Mouse (Mus musculus): Measurements from ENCODE around the gene Med1. TPM values are rescaled to one million over a fixed set of nuclear protein-coding genes. Genes with fewer than 3 reads are reported as not detected.

Gene Med1
- total RNA-seq, 2 experiments from 2014 or later: 46.9 to 52.8 TPM

DNA sequence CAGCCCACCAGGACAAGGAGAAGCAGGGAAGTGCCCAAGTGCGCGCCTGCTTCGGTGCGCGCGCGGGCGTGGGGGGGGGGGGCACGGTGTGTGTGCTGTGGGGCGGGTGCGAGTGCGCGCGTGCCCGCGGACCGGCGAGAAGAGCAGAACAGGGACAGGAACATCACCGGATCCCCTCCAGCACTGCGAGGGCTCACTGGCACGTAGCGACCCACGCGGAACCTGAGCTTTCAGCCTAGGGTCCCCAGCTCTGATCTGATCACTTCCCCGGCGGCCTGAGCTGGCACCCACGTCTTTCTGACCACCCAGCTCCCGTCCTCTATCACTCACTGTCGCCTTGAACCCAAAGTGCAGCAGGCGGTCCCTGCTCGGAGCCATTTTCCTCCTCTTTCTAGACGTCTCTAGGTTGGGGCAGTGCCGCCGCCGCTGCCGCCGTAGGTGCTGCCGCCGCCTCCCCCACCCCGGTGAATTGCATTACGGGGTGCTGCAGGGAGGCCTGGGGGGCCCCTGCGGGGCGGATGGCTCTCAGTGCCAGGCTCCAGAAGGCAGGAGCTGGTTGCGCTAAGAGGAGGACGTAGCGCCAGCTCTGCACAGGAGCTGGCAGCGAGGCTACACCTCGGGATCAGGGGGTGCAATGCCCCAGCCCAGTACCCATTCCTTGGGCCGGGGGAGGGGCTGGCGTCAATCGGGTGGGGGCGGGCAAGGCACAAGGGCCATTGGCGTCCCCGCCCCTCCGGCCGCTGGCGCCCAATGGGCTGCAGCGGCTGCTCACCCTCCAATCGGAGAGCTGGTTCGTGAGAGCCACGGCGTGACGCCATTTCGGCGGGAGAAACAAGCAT lies 43.1 kb downstream of the Med1 start, which contains the start of gene Fbxl20:
Fbxl20 (minus strand) TSS at position 618 of the 839 bp plus-strand sequence.
- intact Hi-C loops (cut with DNase I): no loop called here

DNA sequence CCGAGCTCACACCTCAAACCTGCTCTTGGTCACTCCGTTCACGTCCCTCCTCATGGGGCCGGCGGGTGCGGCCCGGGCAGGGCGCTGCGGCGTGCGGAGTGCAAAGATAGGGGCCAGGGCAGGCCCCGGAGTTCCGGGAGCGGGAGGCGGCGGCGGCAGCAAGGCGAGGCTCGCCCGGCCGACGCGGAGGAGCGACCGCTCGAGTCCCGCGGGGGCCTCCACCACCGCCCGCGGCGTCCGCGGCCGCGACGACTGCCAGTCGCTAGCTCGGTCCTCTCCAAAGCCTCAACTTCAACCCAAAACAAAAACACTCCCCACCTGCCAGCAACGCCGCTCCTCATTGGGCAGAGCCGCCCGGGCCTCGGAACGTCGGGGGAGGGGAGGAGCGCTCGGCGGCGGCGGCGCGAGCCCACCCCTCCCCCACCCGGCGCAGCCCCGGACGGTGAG lies 43.8 kb downstream of the Med1 start:
- DNase-seq (ENCODE audit: low spot score in 2 of 2): peak; percentile 91 to 93
- intact Hi-C loops (cut with DNase I): no loop called here

More for the DNA sequence above, 43.1 kb downstream of the Med1 start, which contains the start of gene Fbxl20:
- peak; percentile 92 to 93 for DNase-seq (ENCODE audit: low spot score in 2 of 2)

DNA sequence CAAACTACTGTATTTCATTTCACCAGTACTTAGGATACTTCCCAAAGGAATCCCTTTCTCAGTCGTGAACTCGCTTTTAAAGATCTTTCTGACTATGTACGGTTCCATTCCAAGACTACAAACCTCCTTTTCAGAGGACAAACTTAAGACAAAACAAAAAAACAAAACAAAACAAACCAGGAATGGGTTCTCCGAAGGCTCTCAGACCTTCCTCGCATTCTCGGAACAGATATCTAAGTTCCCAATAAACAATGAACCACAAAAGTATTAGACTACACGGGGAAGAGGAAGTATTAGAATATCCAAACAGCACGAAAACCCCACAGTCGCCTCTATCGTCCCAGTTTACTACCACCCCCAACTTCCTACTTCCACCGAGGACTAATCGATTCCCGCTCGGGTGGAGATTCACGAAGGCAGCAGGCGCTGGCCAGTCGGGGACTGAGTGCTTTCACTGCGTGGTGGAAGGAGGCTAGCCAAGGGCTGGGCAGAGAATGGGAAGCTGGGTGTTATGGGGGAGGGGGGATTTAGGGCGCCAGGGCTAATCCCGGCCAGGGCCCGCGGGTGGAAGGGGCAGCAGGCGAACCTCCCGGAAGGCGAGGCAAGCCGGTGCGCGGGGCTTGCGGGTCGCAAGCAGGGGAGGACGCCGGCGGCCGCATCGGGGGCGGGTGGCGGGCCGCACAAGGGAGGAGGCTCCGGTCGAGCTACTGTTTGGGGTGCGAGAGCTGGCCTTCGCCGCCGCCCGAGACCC lies 44.4 kb downstream of the Med1 start:
- intact Hi-C loops (cut with DNase I): no loop called here
- peak; percentile 23 to 33 for DNase-seq (ENCODE audit: low spot score in 2 of 2)

DNA sequence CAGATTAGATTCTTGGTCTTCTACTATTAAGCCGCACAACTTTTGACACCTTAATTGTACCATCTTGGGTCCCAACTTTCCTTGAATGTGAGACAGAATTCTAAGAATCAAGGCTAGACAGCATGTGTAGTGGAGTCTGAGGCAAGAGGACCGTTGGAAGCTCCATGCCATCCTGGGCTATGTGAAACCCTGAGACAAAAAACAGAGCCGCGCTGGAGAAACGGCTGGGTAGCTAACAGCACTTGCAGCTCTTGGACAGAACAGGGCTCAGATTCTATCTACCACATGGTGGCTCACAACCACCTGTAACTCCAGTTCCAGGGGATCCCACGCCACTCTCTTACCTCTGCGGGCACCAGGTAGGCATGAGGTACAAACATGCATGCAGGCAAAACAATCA lies 47.2 kb downstream of the Med1 start:
- intact Hi-C loops (cut with DNase I): no loop called here
- no peak for DNase-seq (ENCODE audit: low spot score in 2 of 2)

DNA sequence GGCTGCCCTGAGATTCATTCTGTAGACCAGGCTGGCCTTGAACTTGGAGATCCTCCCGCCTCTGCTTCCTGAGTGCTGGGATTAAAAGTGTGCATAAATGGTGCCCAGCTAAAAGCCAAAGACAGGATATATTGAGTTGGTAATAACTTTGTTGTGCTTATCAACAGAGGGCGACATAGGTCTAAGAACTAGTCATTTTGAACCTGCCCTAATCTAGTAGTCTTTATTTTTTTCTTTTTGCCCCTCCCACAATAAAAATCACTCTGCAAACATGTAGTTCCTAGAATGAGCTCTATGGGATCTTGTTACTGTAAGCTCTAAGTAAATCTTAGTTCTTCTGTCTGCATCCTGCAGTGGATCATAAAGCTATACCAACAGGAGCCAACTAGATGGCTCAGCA lies 50.5 kb downstream of the Med1 start:
- intact Hi-C loops (cut with DNase I): no loop called here
- DNase-seq (ENCODE audit: low spot score in 2 of 2): no peak

DNA sequence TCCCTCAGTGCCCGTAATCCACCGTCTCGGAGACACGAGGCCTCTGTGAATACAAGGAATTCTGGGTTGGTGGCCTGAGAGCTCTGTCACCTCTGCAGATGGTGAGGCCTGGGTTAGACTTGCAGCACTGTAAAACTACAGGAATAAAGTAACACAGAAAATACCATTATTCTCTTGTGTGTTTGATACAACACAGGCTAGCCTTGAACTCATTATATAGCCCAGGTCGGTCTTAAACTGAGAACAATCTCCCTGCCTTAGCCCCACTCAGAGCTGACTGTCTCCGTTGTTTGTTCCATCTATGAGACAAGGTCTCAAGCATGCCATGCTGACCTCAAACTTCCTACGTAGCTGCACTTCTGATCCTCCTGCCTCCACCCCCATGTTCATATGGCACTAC lies 54.2 kb downstream of the Med1 start:
- DNase-seq (ENCODE audit: low spot score in 2 of 2): no peak
- intact Hi-C loops (cut with DNase I): no loop called here

DNA sequence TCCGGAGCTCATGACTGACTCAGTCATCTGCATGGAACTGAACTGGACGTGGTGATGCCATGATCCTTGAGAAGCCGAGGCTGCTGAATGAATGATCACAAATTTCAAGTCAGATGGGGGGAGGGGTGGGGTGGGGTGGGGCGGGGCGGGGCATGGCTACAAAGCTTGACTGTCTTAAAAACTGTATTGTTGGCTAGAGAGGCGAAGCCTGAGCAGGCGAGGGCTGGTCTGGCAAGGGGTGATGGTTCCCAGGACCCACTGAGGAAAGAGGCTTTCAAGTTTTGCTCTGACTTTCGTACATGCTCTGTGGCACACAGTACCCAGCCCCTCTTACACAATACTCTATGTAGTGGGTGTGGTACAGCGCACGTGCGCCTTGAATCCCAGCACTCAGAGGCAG lies 55.3 kb downstream of the Med1 start:
- intact Hi-C loops (cut with DNase I): no loop called here
- DNase-seq (ENCODE audit: low spot score in 2 of 2): no peak

DNA sequence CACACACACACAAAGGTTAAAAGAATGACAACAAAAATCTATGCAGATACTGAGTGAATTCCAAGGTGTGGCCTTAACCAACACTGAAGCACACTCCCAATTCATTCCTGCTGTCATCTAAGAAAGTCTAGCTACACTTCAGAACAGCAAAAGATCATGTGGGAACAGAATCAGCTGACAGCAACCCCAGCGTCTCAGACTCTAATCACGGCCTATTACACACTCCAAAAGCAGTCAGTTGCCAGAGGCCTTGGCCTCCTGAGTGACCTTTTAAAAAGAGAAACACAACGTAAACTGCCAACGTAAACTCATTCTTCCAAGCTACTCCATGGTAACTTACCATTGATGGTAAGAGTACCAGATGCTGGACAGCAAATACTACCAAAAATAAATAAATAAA lies 58.1 kb downstream of the Med1 start:
- DNase-seq (ENCODE audit: low spot score in 2 of 2): no peak
- intact Hi-C loops (cut with DNase I): no loop called here

DNA sequence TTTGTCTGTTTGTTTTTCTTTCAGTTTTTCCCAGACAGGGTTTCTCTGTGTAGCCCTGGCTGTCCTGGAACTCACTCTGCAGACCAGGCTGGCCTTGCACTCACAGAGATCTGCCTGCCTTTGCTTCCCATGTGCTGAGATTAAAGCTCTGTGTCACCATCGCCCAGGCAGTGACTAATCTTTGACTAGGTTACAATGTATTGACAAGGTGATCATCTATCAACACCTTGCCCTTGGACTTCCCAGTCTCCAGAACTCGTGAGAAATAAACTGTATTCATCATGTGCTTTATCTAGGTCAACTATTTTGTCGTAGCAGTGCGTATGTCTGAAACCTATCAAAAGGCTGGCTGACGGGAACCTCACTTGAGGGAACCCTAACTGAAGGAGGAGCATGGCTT lies 69.7 kb downstream of the Med1 start:
- intact Hi-C loops (cut with DNase I): no loop called here
- no peak for DNase-seq (ENCODE audit: low spot score in 2 of 2)

DNA sequence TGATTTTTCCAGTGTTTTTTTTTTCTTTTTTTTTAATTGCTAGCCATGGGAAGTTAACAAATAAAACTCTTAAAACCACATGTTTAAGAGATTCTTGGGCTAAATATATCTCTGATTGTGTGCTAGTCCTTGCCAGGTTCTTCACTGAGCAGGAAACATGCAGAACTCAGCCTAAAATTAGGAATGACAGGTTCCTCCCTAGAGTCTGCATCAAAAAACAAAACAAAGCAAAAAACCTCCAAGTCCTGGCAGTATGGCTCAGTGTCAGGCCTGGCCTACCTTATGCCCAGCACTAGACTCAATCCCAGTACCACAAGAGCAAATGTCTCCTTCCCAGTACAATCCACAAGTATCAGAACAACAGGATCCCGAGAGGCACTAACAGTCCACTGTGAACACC lies 78.7 kb downstream of the Med1 start:
- no peak for DNase-seq (ENCODE audit: low spot score in 2 of 2)
- intact Hi-C loops (cut with DNase I): no loop called here

DNA sequence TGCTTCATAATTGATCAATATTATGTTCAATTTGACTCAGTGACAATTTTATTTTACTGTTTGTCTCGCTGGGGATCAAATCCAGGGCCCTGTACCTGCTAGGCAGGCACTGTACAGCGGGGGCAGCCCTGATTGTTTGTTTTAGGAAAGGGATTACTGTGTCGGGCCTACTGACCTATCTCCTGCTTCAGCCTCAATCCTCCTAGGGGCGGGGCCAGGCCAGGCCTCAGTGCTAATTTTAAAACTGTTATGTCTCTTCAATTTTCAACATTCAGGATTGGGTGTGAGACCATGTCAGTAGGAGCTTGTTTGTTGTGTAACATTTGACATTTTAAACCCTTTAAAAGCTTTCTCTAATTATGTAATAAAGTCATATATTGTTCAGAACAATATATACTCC lies 79.6 kb downstream of the Med1 start:
- no peak for DNase-seq (ENCODE audit: low spot score in 2 of 2)
- intact Hi-C loops (cut with DNase I): no loop called here

DNA sequence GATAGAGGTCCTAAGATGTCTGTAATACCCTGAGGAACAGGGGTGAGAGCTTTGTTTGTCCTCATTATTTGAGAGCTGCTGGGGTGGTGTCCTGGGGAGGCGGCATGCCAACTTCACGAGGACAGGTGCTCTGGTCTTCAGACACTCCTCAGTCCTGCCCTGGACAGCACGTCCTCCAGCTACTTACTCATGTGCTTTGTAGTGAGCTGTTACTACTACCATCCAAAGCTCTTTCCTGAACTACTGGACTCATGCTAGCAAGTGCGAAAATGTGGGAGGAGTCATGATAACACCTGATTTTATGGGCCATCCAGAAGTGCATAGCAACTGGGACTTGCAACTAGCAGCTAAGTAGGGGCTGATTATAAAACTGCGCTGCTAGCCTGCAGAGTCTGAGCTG lies 83.4 kb downstream of the Med1 start:
- intact Hi-C loops (cut with DNase I): loop anchor here (5.0 kb wide), 1 partner anchor 123 kb away; no protein-coding TSS in a partner anchor
- no peak for DNase-seq (ENCODE audit: low spot score in 2 of 2)

Small RNAs within 50 kb of the gene (microRNA-seq; reads per million reads assigned to microRNA genes)
- gene Gm27399: 0 reads per million in 2 experiments

Other genes with a start within 250 kb of the Med1 start
- 10 to 100 TPM in 1 of 2 experiments, 1 to 10 TPM in 1; 9.8 to 14.9 TPM for gene Plxdc1, start 206.8 kb downstream of the Med1 start, total RNA-seq (2021)
- gene Arl5c, start 197.1 kb downstream of the Med1 start, total RNA-seq (2021): 1 to 10 TPM; 2.2 to 2.3 TPM
- 100 to 1,000 TPM; 150 TPM for gene Cacnb1, start 170.3 kb downstream of the Med1 start, total RNA-seq (2021)
- 100 to 1,000 TPM; 536 to 545 TPM for gene Rpl19, start 166.6 kb downstream of the Med1 start, total RNA-seq (2021)
- 10 to 100 TPM; 27.7 to 28.0 TPM for gene Stac2, start 139.8 kb downstream of the Med1 start, total RNA-seq (2021)
- 10 to 100 TPM; 31.1 to 35.7 TPM for gene Fbxl20, start 42.9 kb downstream of the Med1 start, total RNA-seq (2021)
- gene Cdk12, start 9.8 kb upstream of the Med1 start, total RNA-seq (2021): 10 to 100 TPM; 34.2 to 34.8 TPM
- gene Neurod2, start 136.4 kb upstream of the Med1 start, total RNA-seq (2021): 10 to 100 TPM; 65.9 to 67.1 TPM
- gene Ppp1r1b, start 155.1 kb upstream of the Med1 start, total RNA-seq (2021): 100 to 1,000 TPM; 101 to 133 TPM
- gene Stard3, start 165.1 kb upstream of the Med1 start, total RNA-seq (2021): 10 to 100 TPM; 24.9 to 27.2 TPM
- gene Tcap, start 190.5 kb upstream of the Med1 start, total RNA-seq (2021): 10 to 100 TPM in 1 of 2 experiments, 1 to 10 TPM in 1; 8.8 to 13.1 TPM
- 1 to 10 TPM in 1 of 2 experiments, under 1 TPM in 1; 0.78 to 1.0 TPM for gene Pnmt, start 193.2 kb upstream of the Med1 start, total RNA-seq (2021)
- gene Pgap3, start 207.2 kb upstream of the Med1 start, total RNA-seq (2021): 10 to 100 TPM; 10.7 to 11.1 TPM
- gene Erbb2, start 219.2 kb upstream of the Med1 start, total RNA-seq (2021): 1 to 10 TPM; 2.0 to 3.2 TPM
- 100 to 1,000 TPM; 105 to 106 TPM for gene Mien1, start 245.7 kb upstream of the Med1 start, total RNA-seq (2021)

Measured in left cerebral cortex, postnatal 14 days (tissue).